Mouse (Mus musculus) adrenal gland, postnatal 4 days (tissue): ENCODE measurements around the gene Bcl2. TPM values are rescaled to one million over a fixed set of nuclear protein-coding genes. Genes with fewer than 3 reads are reported as not detected.

Experiments
- DNase-seq, 2 experiments: peaks; one replicate each; pipeline ENCODE4 v3.0.0; 2021 to 2022; ENCODE audit warnings: low spot score in 2 of 2, mixed read lengths in 2 of 2
- total RNA-seq, 2 experiments: library from RNA; stranded (reverse); gene quantifications; 2 replicates each; pipeline ENCODE4 v1.2.3; 2021

The Bcl2 gene
- total RNA-seq, 2 experiments from 2014 or later = 9.1 to 13.3 TPM

- DNase-seq = no peak
Measured at GRCm38 (mm10) chr1:106629470-106629830, 84.6 kb downstream of the Bcl2 start.

DNA sequence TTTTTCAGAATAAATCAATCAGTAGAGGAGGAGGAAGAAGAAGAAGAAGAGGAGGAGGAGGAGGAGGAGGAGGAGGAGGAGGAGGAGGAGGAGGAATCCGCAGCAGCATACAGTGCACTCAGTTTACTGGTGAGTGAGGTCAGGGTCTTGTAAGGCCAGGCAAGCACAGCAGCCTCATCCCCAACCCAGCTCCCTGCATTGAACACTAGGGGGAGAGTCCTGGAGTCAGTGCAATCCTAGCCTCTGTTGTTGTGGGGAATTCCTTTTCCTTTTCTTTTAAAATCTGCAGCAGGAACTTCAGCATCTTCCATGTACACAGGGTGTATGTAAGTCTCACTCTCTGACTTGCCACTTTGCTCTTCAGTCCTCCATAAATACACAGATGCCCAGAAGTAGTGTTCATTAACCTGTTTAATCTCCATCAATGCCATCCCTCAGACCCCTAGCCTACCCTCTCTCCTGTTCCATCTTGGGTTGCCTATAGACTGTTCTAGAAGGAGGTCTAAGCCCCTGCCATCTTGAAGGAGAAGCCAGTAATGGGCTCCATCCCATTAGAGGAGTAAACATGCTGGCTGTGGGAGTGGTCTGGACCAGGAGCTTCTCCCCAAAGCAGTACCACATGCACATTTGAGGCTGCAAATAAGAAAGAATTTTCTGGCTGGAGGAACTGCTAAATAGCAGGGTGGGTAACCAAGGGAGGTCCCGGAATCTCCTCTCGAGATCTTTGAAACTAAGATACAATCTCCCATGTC lies 85.2 kb downstream of the Bcl2 start:
- no peak for DNase-seq

DNA sequence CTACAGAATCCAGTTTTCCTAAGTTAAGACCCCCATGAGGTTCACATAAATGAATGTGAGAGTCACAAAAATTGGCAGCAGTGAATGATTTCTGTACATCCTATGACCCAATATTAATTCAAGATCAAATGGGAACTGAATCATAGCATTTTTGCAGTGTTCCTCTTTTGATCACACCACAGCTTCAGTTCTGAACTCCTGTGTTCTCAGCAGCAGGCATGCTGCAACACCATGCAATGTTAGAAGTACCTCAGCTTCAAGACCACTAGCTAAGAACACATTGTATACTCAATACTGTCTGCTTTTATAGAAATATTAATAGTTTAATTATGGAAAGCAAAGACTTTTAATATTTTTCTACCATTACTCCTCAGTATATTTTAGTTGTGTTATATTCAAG lies 85.8 kb downstream of the Bcl2 start:
- no peak for DNase-seq

- DNase-seq = no peak
Measured at GRCm38 (mm10) chr1:106627241-106627640, 86.8 kb downstream of the Bcl2 start.

- DNase-seq = no peak
Measured at GRCm38 (mm10) chr1:106620174-106620931, 93.7 kb downstream of the Bcl2 start.

DNA sequence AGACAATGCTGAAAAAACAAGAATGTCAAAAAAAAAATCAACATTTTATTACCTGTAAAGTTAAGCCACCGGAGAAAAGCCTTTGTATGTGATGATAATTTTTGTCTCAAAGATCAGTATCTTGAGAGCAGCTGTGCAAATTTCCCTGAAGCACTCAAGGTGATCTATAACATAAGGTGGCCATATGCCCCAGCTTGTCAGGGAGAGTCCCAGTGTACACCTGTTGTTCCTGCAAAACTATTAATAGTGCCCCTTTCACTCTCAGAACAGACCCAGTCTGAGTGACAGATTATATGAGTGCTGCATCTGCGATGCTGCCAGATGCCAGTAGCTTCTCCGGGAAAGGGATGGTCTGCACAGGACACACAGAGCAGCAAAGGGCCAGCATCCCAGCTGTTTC lies 95.3 kb downstream of the Bcl2 start:
- no peak for DNase-seq

- DNase-seq = no peak
Measured at GRCm38 (mm10) chr1:106616955-106617354, 97.1 kb downstream of the Bcl2 start.

DNA sequence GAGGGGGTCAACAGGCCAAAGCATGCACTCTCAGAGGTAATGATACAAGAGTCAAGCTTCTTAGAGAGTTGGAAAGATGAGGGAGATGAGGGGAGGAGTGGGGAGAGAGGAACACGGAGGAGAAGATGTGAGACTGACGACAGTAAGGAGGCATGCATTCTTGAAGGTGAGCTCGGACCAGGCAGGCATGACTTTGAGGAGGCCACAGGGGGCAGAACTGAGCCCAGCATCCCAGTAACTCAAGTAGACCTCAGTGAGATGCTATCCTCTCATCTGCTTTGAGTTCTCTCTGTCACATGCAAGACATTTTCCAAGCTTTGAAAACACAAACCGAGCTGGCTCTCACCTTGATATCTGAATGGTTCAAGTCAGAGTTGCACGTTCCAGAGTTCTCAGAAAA lies 100.7 kb downstream of the Bcl2 start:
- no peak for DNase-seq

- DNase-seq = no peak
Measured at GRCm38 (mm10) chr1:106612166-106613031, 101.7 kb downstream of the Bcl2 start.

DNA sequence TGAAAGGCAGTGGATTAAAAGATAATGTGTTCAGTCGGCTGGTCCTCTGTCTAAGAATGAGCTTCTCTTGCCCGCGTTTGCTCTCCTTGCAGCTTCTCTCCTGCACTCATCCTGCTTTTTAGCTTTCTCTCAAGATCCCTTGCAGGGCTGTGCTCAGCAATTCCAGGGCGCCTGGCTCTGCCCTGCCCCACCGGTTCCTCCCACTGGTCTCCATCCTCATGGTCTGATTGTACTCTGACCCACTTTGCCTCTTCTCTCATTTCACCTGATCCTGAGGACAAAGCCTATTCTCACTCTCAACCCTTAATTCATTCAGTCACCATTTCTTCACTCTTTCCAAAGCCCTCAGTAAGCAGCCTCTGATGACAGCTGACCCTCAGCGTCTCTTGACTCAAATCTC lies 102.8 kb downstream of the Bcl2 start:
- no peak for DNase-seq

GRCm38 (mm10) chr1:106608098-106608778 lies 105.8 kb downstream of the Bcl2 start:
- DNase-seq = no peak

DNA sequence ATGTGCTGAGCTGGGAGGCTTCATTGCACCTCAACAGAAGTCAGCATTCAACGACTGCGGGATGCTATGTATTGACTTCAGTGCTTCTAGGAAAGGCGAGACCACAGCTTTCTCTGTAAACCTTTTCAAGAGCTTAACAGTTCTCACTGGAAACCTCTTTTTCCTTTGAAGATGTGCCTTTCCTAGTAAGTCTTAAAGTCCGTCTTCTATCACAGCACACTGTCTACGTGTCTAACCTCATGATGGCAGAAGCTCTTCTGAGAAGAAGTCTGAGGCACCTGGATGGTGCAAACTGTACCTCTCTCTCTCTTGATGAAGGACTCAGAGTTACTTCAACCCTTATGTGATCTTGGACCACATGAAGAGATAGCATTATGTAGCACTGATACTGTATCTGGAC lies 107.1 kb downstream of the Bcl2 start:
- no peak for DNase-seq

DNA sequence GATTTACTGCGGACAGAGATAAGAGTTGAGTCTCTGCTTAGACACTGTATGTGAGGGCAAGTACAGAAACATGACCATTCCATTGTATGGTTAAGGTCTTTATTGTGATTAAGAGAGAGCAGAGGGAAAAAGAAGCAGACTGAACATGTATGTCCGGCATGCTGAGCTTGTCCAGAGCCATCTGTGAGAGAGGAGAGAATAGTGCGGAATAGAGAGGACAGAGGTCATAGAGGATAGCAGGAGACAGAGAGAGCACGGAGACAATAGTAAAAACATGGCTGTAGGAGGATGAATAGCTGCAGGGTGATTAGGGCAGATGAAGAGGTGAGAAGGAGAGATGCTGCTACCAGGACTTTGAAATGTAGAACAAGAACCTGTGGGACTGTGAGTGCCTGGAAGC lies 110.7 kb downstream of the Bcl2 start:
- no peak for DNase-seq

DNA sequence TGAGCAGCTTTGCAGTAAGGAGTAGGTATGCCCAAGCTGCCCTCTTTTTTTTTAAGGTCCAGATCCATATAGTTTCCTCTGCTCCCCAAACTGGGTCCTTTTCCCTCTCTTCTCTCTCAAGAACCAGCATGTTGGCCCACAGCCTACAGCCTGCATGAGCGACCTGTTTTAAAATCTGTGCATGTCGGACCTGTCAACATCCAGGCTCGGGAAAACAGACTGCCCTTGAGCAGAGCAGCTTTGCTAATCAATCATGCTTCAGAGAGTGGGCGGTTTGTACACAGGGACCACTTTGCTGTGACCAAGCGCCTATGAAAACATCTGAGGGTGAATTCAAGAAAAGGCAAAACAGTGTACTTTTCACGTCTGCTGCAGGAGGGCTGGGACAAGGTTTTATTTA lies 111.1 kb downstream of the Bcl2 start:
- peak in 1 of 2 experiments; percentile 9 for DNase-seq

DNA sequence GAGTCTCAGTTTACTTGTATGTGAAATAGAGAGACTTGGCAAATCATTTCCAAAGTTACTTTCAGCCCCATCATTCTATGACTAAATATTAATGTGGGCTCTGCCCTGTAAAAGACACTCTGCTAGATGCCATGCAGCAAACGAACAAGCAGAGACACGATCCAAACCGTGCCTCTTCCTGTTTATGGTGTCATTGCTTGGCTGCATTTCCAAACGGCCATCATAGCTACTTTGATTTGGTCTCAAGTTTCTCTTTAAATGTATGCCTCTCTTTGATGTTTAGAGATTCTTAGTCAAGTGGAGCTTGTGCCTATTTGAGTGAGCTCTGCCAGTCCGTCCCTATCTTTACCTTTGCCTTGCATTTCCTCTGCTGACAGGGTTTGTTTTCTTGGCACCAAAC lies 111.5 kb downstream of the Bcl2 start:
- no peak for DNase-seq

DNA sequence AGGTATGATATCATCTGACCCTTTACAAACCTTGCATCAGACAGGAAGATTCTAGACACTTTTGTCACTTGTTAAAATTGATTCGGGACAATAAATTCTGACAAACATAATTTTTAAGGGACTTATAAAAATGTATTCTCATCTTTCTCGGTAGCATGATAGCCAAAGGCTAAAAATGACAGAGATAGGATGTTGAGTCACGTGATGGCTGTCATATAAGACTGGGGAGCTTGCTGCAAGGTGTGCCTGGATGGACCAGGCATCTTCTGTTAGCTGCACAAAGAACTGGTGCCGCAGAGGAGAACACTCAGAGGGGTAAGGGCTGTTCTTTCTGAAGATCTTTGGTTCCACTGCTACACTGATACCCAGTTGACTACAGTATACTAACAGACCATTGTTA lies 112.8 kb downstream of the Bcl2 start:
- DNase-seq = no peak

- DNase-seq = no peak
Measured at GRCm38 (mm10) chr1:106600841-106601240, 113.2 kb downstream of the Bcl2 start.

DNA sequence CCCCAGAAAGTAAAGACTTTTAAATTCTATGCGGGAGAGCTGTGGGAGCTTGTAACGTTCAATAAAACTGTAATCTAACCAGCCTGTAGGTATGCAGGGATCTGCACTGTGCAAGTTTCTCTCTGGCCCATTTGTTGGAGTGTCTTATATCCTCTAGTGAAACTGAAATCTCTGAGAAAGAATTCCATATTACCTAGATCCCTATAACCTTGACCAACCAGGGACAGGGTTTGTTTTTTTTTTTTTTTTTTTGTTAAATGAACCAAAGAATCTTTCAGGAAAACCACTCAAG lies 115.8 kb downstream of the Bcl2 start:
- DNase-seq = no peak

DNA sequence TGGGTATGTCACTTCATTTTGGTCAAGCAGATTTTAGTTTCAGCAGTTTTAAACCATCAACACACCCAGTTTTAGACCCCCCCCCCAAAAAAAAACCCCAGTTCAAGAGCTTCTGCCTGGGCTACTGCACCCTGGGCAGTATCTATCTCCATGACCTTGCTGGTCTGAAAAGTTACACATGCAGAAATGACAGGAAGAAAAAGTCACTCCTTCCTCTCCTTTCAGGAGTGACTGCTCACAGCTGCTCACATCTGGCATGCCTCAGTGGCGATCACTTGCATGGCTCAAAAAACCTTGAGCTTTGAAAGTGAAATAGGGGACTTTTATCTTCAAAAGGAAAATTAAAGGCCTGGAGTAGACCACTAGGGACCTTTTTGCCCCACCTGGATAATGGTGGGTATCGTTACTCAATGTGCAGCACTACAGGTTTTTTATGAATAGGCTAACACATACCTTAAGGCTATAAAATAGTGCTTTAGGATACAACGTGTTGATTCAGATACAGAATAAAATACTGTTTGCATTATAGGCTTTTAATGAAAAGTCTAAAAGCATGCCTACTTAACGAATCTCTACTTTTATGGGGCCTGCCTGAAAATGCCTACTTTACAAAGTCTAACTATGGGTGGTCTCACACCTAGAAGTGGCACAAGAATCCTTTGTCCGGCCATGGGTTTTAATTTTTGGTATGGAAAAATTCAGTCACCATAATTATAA lies 116.3 kb downstream of the Bcl2 start:
- DNase-seq = no peak

DNA sequence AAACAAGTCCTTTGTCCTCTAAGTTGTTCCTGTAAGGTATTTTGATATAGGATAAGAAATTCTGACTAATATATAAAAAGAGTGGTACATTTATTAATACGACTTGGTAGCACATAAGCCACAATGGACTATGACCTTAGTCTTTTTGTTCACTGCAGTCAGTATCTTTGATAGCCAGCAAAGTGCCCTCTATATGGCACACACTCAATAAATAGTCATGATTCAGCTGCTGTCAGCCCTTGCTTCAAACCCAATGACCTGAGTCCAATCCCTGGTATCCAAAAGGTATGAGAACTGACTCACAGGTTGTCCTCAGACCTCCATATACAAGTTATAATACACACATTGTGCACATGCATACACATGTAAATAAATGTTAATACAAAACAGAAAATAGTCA lies 117.7 kb downstream of the Bcl2 start:
- no peak for DNase-seq
